Mouse (Mus musculus) left cerebral cortex, postnatal 10 days (tissue): ENCODE measurements around the gene Sco2. TPM values are rescaled to one million over a fixed set of nuclear protein-coding genes. Genes with fewer than 3 reads are reported as not detected.

Source experiments
- DNase-seq, 2 experiments: peaks; one replicate each; pipeline ENCODE4 v3.0.0; 2021 to 2022; ENCODE audit warnings: low spot score in 2 of 2, mixed read lengths in 1 of 2; ENCODE audit errors: extremely low spot score in 1 of 2
- intact Hi-C: fragments of 180-260 bp; cut with DNase I; formaldehyde crosslinking; loops from one replicate; pipeline ENCODE4 v1.15.1; 2025
- total RNA-seq, 2 experiments: library from RNA; stranded (reverse); gene quantifications; 2 replicates each; pipeline ENCODE4 v1.2.3; 2021

Sco2 gene
- total RNA-seq: 10 to 100 TPM; 28.6 to 30.5 TPM

DNA sequence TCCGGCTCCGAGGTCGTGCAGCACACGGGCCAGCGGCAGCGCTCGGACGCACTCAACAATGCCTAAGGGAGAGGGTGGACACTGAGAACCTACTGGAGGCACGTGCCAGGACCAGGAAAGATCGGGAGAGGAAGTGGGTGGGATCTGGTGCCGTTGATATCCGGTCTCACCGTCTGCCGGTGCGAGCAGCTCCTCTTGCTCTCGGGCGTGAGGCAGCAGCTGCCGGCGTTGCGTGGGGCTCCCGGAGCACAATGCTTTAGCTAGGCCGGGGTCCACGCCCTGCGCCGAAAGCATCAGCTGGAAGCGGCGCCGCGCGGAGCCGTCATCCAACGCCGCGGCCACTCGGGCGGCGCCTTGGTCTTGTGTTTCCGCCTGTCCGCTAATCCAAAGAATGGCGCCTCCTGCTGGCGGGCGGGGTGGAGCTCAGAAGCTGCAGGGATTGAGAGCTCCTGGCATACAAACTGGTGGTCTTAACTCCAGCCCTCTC lies at the start of gene Sco2:
TSS of gene Sco2 (minus strand) at position 85 of the 487 bp plus-strand sequence.
- peak; percentile 92 to 96 for DNase-seq
- intact Hi-C loops: no loop called here

GRCm38 (mm10) chr15:89421938-89422337 lies 48.3 kb upstream of the Sco2 start:
- DNase-seq: no peak
- intact Hi-C loops: no loop called here

DNA sequence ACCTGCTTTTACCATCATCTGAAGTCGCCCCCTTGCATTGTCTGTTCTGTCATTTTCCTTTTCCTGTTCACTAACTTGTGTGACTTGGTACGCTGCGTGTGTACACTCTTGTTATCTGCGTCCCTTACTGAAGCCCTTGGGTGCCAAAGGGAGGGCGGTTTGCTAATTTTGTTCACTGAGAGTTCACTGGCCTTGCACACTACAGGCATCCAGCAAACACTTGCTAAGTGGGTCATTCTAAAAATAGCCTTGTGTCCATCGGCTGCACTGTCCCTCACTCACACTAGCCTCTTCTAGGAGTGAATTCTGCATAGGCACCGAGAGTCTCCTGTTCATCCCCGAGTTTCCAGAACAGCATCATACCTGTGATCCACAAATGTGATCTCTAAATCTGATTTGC lies 41.6 kb upstream of the Sco2 start:
- intact Hi-C loops: no loop called here
- DNase-seq: no peak

DNA sequence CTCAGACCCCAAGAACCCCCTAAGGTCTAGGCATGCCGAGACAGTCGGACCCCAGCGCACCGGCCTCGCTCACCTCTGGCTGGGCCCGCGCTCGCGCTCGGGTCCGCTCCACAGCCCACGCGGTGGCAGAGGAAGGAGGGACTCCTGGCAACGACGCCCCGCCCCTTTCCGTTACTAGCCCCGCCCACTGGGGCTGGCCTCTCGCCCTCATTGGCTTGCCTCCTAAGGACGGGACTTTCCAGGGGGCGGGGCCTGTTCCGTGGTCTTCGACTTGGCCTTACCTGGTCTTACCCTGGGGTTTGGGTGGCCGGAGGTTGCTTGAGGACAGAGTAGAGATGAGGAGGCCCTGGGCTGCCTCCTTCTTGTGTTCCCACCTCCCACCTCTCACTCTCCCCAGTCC lies 36.5 kb upstream of the Sco2 start, which contains the start of gene Syce3:
TSS of gene Syce3 (minus strand) at position 386 of the 400 bp plus-strand sequence.
- DNase-seq: peak in 1 of 2 experiments; percentile 45
- intact Hi-C loops: no loop called here

DNA sequence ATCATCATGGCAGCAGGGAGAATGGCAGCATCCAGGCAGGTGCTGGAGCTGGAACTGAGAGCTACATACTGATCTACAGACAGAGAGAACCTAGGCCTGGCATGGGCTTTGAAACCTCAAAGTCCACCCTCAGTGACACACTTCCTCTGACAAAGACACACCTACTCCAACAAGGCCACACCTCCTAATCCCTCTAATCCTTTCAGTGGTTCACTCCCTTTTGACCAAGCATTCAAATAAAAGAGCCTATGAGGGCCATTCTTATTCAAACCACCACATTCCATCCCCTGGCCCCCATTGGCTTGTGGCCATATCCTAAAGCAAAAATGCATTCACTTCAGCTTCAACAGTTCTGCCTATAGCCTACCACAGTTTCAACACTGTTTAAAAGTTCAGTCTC lies 33.0 kb upstream of the Sco2 start:
- intact Hi-C loops: no loop called here
- no peak for DNase-seq

DNA sequence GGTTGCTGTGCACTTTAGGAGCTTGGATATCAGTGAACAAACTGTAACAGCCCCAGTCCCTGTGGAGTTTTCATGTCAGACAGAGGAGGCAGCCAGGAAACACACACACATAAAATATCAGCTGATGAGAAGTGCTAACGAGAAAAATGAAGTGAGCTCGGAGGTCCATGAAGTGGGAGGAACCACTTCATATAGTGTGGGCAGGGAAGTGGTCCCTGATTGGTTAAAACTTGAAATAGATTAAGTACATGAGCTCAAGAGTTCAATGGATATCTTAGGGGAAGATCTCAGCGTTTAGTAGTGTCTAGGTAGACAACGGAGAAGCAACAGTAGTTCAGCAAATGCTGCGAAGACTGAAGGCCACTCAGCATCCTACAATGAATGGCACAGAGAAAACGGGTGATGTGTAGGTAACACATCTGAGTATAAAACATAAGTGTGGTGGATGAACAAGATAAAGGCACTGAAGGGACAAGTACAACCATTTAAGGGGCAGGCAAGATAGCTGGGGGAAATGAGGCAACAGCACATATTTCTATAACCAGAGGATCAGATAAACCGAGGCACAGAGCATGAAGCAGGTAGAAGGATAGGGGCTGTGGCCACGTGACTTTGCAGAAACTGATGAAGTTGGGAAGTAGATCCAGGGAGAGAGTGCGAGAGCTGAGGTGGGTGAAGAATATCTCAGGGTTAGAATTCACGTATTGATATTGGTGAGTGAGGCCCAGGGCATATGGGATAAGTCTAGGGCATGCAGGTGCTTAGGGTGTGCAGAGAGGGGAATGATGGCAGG lies 31.4 kb upstream of the Sco2 start:
- intact Hi-C loops: no loop called here
- no peak for DNase-seq

DNA sequence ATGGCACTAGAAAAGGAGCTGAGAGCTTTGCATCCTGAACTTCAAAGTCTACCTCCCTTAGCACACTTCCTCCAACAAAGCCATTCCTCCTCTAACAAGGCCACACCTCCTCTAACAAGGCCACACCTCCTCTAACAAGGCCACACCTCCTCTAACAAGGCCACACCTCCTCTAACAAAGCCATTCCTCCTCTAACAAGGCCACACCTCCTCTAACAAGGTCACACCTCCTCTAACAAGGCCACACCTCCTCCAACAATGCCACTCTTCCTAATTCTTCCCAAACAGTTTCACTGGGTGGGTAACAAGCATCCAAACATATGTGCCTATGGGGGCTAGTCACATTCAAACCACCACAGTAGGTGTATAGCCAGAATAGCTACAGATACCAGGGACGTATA lies 28.8 kb upstream of the Sco2 start:
- DNase-seq: no peak
- intact Hi-C loops: no loop called here

DNA sequence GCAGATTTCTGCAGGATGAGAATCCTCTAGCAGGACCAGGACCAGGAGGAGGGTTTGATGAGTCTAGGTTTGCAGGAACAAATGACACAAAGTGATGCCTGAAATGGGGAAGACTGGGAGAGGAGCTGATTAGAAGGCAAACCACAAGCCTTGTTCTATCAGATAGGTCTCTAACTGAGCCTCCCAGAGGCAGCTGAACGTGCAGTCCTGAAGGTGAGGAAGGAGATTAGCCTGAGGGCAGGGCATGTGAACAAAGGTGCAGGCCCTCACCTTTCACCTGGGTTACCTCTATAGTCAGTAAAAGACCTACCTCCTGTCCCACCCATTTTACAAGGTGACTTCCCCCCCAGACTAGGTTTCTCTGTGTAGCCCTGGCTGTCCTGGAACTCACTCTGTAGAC lies 26.1 kb upstream of the Sco2 start:
- intact Hi-C loops: no loop called here

DNA sequence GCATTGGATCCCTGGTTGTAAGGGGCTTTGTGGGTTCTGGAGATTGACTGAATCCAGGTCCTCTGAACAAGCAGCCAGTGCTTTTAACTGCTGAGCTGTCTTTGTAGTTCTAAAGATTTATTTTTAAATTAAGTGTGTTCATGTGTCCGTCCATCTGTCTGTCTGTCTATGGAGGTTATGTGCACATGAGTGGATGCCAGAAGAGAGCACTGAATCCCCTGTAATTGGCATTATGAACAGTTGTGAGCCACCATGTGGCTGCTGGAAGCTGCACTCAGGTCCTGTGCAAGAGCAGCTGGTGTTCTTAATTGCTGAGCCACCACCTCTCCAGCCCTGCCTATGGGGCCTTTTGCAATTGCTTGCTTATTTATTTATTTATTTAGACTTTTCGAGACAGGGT lies 24.5 kb upstream of the Sco2 start:
- DNase-seq: no peak
- intact Hi-C loops: no loop called here

More for the DNA sequence above, 26.1 kb upstream of the Sco2 start:
- DNase-seq: no peak

GRCm38 (mm10) chr15:89396883-89397282 lies 23.2 kb upstream of the Sco2 start:
- intact Hi-C loops: no loop called here
- DNase-seq: no peak

DNA sequence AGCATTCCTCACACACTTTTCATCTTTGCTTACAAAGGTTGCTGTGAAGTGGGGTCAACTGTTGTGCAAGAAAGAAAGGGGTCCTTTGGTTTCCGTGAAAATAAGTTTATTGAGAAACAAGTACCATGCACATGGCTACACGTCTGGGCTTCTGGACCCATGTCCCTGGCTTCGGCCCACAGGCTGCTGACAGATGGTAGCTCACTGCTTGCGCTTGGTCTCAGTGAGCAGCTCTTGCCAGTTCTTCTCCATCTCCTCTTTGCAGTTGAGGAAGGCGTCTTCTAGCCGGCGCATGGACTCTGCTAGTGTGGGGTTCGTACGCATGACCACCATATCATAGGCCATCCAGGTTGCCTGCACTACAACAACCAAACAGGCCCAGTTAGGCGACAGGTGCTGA lies 16.4 kb upstream of the Sco2 start:
- intact Hi-C loops: no loop called here
- DNase-seq: no peak

DNA sequence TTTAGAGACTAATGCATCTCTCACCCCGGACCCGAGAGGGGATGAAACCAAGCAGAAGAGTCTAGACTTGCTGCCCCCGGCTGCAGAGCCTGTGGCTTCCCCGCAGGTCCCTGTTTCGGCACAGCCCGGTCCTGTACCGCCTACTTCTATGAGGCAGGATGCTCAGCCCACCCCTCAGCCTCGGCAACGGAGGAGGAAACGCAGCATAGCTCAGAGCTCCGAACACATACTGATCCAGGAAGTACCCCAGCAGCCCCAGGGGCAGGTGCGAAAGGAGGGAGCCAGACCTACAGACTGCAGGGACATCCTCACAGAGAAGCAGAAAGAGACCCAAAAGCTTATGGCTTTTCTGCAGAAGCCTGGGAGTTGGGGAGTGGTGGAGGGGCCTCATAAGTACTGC lies 13.5 kb upstream of the Sco2 start:
- DNase-seq: no peak
- intact Hi-C loops: no loop called here

DNA sequence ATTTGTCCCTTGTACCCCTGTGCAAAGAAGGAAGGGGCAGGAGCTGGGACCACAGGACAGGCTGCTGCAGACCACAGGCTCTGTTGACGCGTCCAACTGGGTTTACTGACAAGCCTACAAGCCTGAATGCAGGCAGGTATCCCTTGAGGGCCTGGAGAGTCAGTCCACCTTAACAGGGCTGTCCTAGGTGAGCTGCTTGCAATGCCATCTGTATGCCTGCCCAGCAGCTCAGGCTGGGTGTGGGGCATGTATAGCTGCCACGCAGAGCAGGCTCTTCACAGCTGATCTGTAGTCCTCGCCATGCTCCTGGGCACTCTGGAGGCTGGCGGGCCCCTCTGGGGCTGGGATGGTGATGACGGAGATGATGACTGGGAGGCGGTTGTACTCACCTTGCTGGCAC lies 11.0 kb upstream of the Sco2 start, which contains the start of gene Klhdc7b:
TSS of gene Klhdc7b (plus strand) at position 301 of the 400 bp plus-strand sequence.
- intact Hi-C loops: no loop called here
- DNase-seq: no peak

DNA sequence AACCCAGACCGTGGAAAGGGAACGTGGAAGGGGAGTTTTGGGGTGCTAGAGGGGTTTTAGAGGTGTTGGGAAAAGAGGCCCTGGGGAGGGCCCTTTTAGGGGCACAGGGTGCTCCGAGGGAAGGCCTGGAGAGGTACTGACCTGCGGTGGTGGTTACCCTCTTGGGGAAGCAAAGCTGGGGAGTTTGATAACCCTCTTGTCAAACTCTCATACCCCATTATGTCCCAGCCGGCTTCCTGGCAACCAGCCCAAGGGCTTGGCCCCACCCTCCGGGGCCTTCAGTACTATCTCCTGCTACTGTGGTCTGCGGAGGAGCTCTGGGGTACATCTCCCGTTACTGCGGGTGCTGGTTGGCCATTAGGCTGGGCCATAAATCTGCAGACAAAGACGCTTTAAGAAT lies 5.8 kb upstream of the Sco2 start:
- DNase-seq: peak in 1 of 2 experiments; percentile 50
- intact Hi-C loops: no loop called here

DNA sequence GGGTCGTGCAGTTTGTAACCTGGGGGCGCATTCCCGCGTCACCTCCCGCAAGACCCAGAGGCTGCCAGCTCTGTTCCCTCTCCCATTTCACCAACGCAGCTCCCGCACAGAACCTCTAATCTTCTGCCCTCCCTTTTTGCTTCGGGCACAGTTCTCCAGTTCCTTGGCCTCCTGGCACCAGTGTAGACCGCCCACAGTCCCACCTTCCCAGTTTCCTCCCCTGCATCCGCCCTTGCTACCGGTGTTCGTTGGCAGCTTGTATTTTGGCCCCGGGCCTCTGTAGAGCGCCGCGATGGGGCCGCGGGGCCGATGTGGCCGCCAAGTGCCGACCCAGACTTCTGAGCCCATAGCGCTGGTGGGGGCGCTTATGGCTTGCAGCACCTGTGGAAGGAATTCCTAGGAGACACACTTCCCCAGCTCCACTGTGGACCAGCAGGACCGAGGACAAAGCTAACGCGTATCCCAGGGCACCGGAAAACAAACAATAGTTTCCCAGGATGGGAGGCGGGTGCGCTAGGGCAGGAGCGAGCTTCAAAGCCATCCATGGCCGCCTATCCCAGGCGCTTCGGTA lies 5.3 kb upstream of the Sco2 start, which contains the start of gene Odf3b:
TSS of gene Odf3b (minus strand) at position 452 of the 571 bp plus-strand sequence.
- DNase-seq: no peak
- intact Hi-C loops: no loop called here

- intact Hi-C loops: no loop called here
- DNase-seq: no peak
Observed at GRCm38 (mm10) chr15:89377938-89378828, 4.5 kb upstream of the Sco2 start.

DNA sequence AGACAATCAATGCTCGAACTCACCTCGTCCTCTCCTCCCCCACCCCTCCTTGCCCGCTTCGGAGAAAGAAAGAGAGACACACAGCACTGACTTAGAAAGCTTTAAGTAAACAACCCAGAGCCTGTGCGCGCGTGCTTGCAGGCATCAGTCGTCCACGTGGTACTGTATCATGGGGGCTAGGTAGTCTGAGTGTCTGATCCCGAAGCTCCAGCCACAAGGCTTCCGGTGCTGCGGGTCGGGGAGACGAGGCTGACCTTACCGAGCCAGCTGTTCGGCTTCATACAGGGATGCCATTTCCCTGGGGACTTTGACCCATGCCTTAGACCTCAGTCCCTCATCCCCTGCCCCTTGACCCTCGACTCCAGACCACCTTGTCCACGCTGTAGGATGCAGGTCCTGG lies 3.7 kb upstream of the Sco2 start:
- no peak for DNase-seq
- intact Hi-C loops: no loop called here

DNA sequence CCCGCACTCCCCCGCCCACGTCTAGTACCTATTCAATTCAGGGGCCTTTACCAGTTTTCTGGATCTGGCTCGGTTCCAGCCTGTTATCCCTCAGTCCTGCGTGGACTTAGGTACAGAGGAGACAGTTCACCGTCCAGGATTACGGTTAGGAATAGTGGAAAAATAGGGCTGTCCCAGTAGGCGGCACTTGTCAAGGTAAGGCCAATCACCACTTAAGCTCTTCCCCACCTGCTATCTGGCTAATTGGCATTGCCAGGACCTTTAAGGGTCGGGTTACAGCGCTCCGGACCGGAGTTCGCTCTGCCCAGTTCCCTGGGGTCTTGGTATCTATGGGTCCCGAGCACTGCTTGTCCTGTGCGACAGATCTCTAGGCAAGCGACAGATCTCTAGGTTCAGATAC lies 3.3 kb upstream of the Sco2 start, which contains the start of gene Tymp:
TSS of gene Tymp (minus strand) at position 83 of the 400 bp plus-strand sequence.
- no peak for DNase-seq
- intact Hi-C loops: no loop called here

DNA sequence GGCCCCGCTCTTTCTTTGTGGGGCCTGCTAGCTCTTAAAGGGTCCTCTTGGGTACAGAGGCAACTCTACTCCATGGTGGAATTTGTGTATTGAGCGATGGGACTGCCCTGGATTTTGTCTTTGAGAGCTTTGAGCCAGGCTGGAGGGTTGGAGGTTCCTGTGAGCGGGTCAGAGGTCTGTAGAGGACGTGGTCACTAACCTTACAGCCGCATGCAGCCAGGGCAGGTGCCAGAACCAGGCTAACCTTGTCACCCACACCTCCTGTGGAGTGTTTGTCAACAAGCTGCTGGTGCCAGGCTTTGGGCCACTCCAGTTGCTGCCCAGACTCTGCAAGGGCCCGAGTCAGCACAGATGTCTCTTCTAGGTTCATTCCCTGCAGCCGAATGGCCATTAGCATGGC lies 2.4 kb upstream of the Sco2 start:
- intact Hi-C loops: no loop called here
- no peak for DNase-seq
